Mouse (Mus musculus) forebrain, embryonic 13.5 days (tissue): ENCODE data around the gene Tbc1d10b. TPM values are rescaled to one million over a fixed set of nuclear protein-coding genes. Genes with fewer than 3 reads are reported as not detected.

Source experiments
- ATAC-seq: fragments of 200-750 bp; cut with Nextera tagmentation; 2 replicates; pipeline ENCODE4 v1.8.0; 2017
- H3K27ac ChIP-seq: fragments of 300-500 bp; sonication (generic); 2 replicates; pipeline ENCODE4 v1.5.1; 2015; ENCODE audit warnings: inconsistent platforms, mild to moderate bottlenecking, moderate library complexity
- H3K27me3 ChIP-seq: fragments of 300-500 bp; sonication (generic); 2 replicates; pipeline ENCODE4 v1.6.1; 2015; ENCODE audit warnings: mild to moderate bottlenecking, inconsistent platforms
- H3K36me3 ChIP-seq: fragments of 300-500 bp; sonication (generic); 2 replicates; pipeline ENCODE4 v1.6.1; 2015; ENCODE audit warnings: mild to moderate bottlenecking, inconsistent platforms; ENCODE audit not compliant: poor library complexity, severe bottlenecking
- H3K4me1 ChIP-seq: fragments of 300-500 bp; sonication (generic); 2 replicates; pipeline ENCODE4 v1.6.1; 2015; ENCODE audit warnings: inconsistent platforms
- H3K4me2 ChIP-seq: fragments of 300-500 bp; sonication (generic); 2 replicates; pipeline ENCODE4 v1.6.1; 2015; ENCODE audit warnings: inconsistent platforms, mild to moderate bottlenecking, moderate library complexity
- H3K4me3 ChIP-seq: fragments of 300-500 bp; sonication (generic); 2 replicates; pipeline ENCODE4 v1.5.1; 2015; ENCODE audit warnings: mild to moderate bottlenecking, inconsistent platforms
- H3K9ac ChIP-seq: fragments of 300-500 bp; sonication (generic); 2 replicates; pipeline ENCODE4 v1.6.1; 2015; ENCODE audit warnings: mild to moderate bottlenecking, inconsistent platforms
- H3K9me3 ChIP-seq: fragments of 300-500 bp; sonication (generic); replicated peaks from 2 replicates; pipeline ENCODE4 v1.6.1; 2016; ENCODE audit warnings: inconsistent platforms
- WGBS: fragments of 180-500 bp; shearing (Covaris S2); methylation state at CpG from one replicate; pipeline ENCODE4 v1.1.7; 2015; 5-methylcytosine and 5-hydroxymethylcytosine counted together
- polyA plus RNA-seq: library from polyadenylated mRNA; unstranded; fragments of >200 nt; fragmentation: Nextera tagmentation; extraction: Ambion mirVana; gene quantifications from 2 replicates; pipeline ENCODE4 v1.2.1, GENCODE M21; 2015

Tbc1d10b gene
- polyA plus RNA-seq, 1 experiment from 2014 or later = 24.9 TPM

- Histone ChIP-seq H3K27ac (no peak overlapping the region), H3K9me3 (no peaks in the 10 kb centered on the region), H3K4me3 (no peak overlapping the region), H3K4me2 (no peak overlapping the region), H3K4me1 (no peaks in the 10 kb centered on the region), H3K36me3 (no peaks in the 10 kb centered on the region), H3K27me3 (no peaks in the 10 kb centered on the region), H3K9ac (no peak overlapping the region)
- WGBS = 88% methylated on average over 12 of the region's 12 CpGs
- no peak for ATAC-seq
Observed at GRCm38 (mm10) chr7:127165607-127166493, 42.4 kb downstream of the Tbc1d10b start.

- Histone ChIP-seq H3K36me3 (no peaks in the 10 kb centered on the region), H3K9ac (no peak overlapping the region), H3K4me1 (no peaks in the 10 kb centered on the region), H3K27ac (no peak overlapping the region), H3K9me3 (no peaks in the 10 kb centered on the region), H3K4me3 (no peak overlapping the region), H3K27me3 (no peaks in the 10 kb centered on the region), H3K4me2 (no peak overlapping the region)
- 86% methylated on average over 4 of the region's 4 CpGs for WGBS
- no peak for ATAC-seq
Observed at GRCm38 (mm10) chr7:127164002-127164401, 44.3 kb downstream of the Tbc1d10b start.

GRCm38 (mm10) chr7:127162546-127162945, 45.7 kb downstream of the Tbc1d10b start:
- ATAC-seq = no peak
- Histone ChIP-seq H3K9me3 (no peaks in the 10 kb centered on the region), H3K4me1 (no peaks in the 10 kb centered on the region), H3K27me3 (no peaks in the 10 kb centered on the region), H3K4me3 (no peak overlapping the region), H3K4me2 (no peak overlapping the region), H3K9ac (no peak overlapping the region), H3K36me3 (no peaks in the 10 kb centered on the region), H3K27ac (no peak overlapping the region)
- WGBS = 91% methylated on average over 5 of the region's 5 CpGs

- Histone ChIP-seq H3K4me3 (no peak overlapping the region), H3K9me3 (no peaks in the 10 kb centered on the region), H3K27me3 (no peaks in the 10 kb centered on the region), H3K4me1 (no peaks in the 10 kb centered on the region), H3K9ac (no peak overlapping the region), H3K4me2 (no peak overlapping the region), H3K27ac (no peak overlapping the region), H3K36me3 (no peaks in the 10 kb centered on the region)
- 85% methylated on average over 4 of the region's 4 CpGs for WGBS
- ATAC-seq = no peak
Observed at GRCm38 (mm10) chr7:127157548-127157947, 50.7 kb downstream of the Tbc1d10b start.

- no peak for ATAC-seq
- no peaks in the 10 kb centered on the region for H3K36me3 ChIP-seq
- no peak overlapping the region for H3K27ac ChIP-seq
- no peaks in the 10 kb centered on the region for H3K4me1 ChIP-seq
- no peaks in the 10 kb centered on the region for H3K27me3 ChIP-seq
- WGBS = 92% methylated on average over 3 of the region's 3 CpGs
- no peak overlapping the region for H3K4me2 ChIP-seq
- no peak overlapping the region for H3K4me3 ChIP-seq
- no peak overlapping the region for H3K9ac ChIP-seq
- no peaks in the 10 kb centered on the region for H3K9me3 ChIP-seq
Observed at GRCm38 (mm10) chr7:127153477-127153876, 54.8 kb downstream of the Tbc1d10b start.

- WGBS = 90% methylated on average over 6 of the region's 6 CpGs
- no peaks in the 10 kb centered on the region for H3K9me3 ChIP-seq
- H3K4me1 ChIP-seq = no peaks in the 10 kb centered on the region
- no peak overlapping the region for H3K27ac ChIP-seq
- H3K4me2 ChIP-seq = no peak overlapping the region
- no peak overlapping the region for H3K9ac ChIP-seq
- H3K36me3 ChIP-seq = no peaks in the 10 kb centered on the region
- no peak overlapping the region for H3K4me3 ChIP-seq
- no peak for ATAC-seq
- H3K27me3 ChIP-seq = no peaks in the 10 kb centered on the region
Observed at GRCm38 (mm10) chr7:127152464-127152863, 55.8 kb downstream of the Tbc1d10b start.

GRCm38 (mm10) chr7:127147901-127148300, 60.4 kb downstream of the Tbc1d10b start:
- 80% methylated on average over 3 of the region's 3 CpGs for WGBS
- Histone ChIP-seq H3K4me1 (no peaks in the 10 kb centered on the region), H3K9me3 (no peaks in the 10 kb centered on the region), H3K4me3 (no peak overlapping the region), H3K4me2 (no peak overlapping the region), H3K9ac (no peak overlapping the region), H3K27ac (no peak overlapping the region), H3K36me3 (no peaks in the 10 kb centered on the region), H3K27me3 (no peaks in the 10 kb centered on the region)
- no peak for ATAC-seq

Other genes with a start within 250 kb of the Tbc1d10b start
- 82.9 and 95.8 TPM in 2 replicates for gene Cdipt, start 232.6 kb downstream of the Tbc1d10b start, polyA plus RNA-seq
- 0.42 and 1.2 TPM in 2 replicates for gene Cdiptos, start 232.4 kb downstream of the Tbc1d10b start, polyA plus RNA-seq
- gene Mvp, start 193.8 kb downstream of the Tbc1d10b start, polyA plus RNA-seq = 2.5 and 3.2 TPM in 2 replicates
- 0.65 and 1.0 TPM in 2 replicates for gene Pagr1b, start 192.0 kb downstream of the Tbc1d10b start, polyA plus RNA-seq
- gene Pagr1a, start 191.1 kb downstream of the Tbc1d10b start, polyA plus RNA-seq = 41.7 and 74.5 TPM in 2 replicates
- gene Gm42742, start 187.4 kb downstream of the Tbc1d10b start, polyA plus RNA-seq = 41.1 and 88.0 TPM in 2 replicates
- gene Prrt2, start 187.3 kb downstream of the Tbc1d10b start, polyA plus RNA-seq = 6.8 and 8.3 TPM in 2 replicates
- gene Maz, start 181.4 kb downstream of the Tbc1d10b start, polyA plus RNA-seq = 63.9 and 65.8 TPM in 2 replicates
- gene Kif22, start 166.0 kb downstream of the Tbc1d10b start, polyA plus RNA-seq = 135 and 143 TPM in 2 replicates
- not detected in 2 replicates for gene Zg16, start 121.1 kb downstream of the Tbc1d10b start, polyA plus RNA-seq
- 0.91 and 1.0 TPM in 2 replicates for gene AI467606, start 117.1 kb downstream of the Tbc1d10b start, polyA plus RNA-seq
- gene Qprt, start 86.2 kb downstream of the Tbc1d10b start, polyA plus RNA-seq = 0.67 and 0.96 TPM in 2 replicates
- 0.08 TPM in 1 of 2 replicates, not detected in the other for gene Spn, start 70.6 kb downstream of the Tbc1d10b start, polyA plus RNA-seq
- gene Cd2bp2, start 12.4 kb downstream of the Tbc1d10b start, polyA plus RNA-seq = 89.0 and 98.7 TPM in 2 replicates
- gene Mylpf, start 422 bp upstream of the Tbc1d10b start, polyA plus RNA-seq = 9.0 and 9.8 TPM in 2 replicates
- gene Zfp553, start 24.6 kb upstream of the Tbc1d10b start, polyA plus RNA-seq = 68.9 and 73.1 TPM in 2 replicates
- 31.8 and 33.4 TPM in 2 replicates for gene Sept1, start 24.7 kb upstream of the Tbc1d10b start, polyA plus RNA-seq
- 53.9 and 54.2 TPM in 2 replicates for gene Zfp771, start 35.8 kb upstream of the Tbc1d10b start, polyA plus RNA-seq
- 224 and 229 TPM in 2 replicates for gene Dctpp1, start 52.2 kb upstream of the Tbc1d10b start, polyA plus RNA-seq
- gene Sephs2, start 65.6 kb upstream of the Tbc1d10b start, polyA plus RNA-seq = 51.1 and 53.2 TPM in 2 replicates
- gene Itgal, start 87.8 kb upstream of the Tbc1d10b start, polyA plus RNA-seq = 0.19 and 0.26 TPM in 2 replicates
- gene Zfp768, start 137.1 kb upstream of the Tbc1d10b start, polyA plus RNA-seq = 11.8 and 12.6 TPM in 2 replicates
- gene Zfp747, start 167.6 kb upstream of the Tbc1d10b start, polyA plus RNA-seq = 6.4 and 8.6 TPM in 2 replicates
- gene 9130019O22Rik, start 178.7 kb upstream of the Tbc1d10b start, polyA plus RNA-seq = 5.3 and 5.5 TPM in 2 replicates
- 6.0 and 7.2 TPM in 2 replicates for gene E430018J23Rik, start 185.2 kb upstream of the Tbc1d10b start, polyA plus RNA-seq
- gene Zfp764, start 198.4 kb upstream of the Tbc1d10b start, polyA plus RNA-seq = 4.3 and 5.4 TPM in 2 replicates
- 30.3 and 36.2 TPM in 2 replicates for gene Zfp688, start 213.6 kb upstream of the Tbc1d10b start, polyA plus RNA-seq
- 16.6 and 17.4 TPM in 2 replicates for gene Zfp689, start 240.7 kb upstream of the Tbc1d10b start, polyA plus RNA-seq